Mouse (Mus musculus): ENCODE data around the gene Kitl. TPM values are rescaled to one million over a fixed set of nuclear protein-coding genes. Genes with fewer than 3 reads are reported as not detected.

Gene Kitl
- polyA plus RNA-seq, 1 experiment from 2014 or later: 60.4 TPM

GRCm38 (mm10) chr10:100073092-100073491 lies 57.7 kb downstream of the Kitl start:
- Histone ChIP-seq H3K9ac (no peak overlapping the region), H3K36me3 (ENCODE audit: insufficient read depth) (no peaks in the 10 kb centered on the region), H3K27ac (ENCODE audit: low read depth) (no peak overlapping the region; the same call in 1 of the 2 replicates), H3K4me3 (ENCODE audit: low read depth, low read length) (no peak overlapping the region), H3K4me1 (ENCODE audit: insufficient read depth) (peaks cover 9% of the 10 kb centered on the region; the same call in 1 of the 2 replicates), H3K4me2 (no peak overlapping the region), H3K9me3 (ENCODE audit: low read depth, low read length) (no peaks in the 10 kb centered on the region), H3K27me3 (ENCODE audit: insufficient read depth, low read length) (no peaks in the 10 kb centered on the region)
- no peak for TF ChIP-seq CTCF (IDR thresholded peaks at IDR 0.05; ENCODE audit: low read depth)
- DNase-seq (peak; percentile 77), ATAC-seq (ENCODE audit: insufficient read depth) (peak; percentile 78; the same call in 1 of the 2 replicates)

DNA sequence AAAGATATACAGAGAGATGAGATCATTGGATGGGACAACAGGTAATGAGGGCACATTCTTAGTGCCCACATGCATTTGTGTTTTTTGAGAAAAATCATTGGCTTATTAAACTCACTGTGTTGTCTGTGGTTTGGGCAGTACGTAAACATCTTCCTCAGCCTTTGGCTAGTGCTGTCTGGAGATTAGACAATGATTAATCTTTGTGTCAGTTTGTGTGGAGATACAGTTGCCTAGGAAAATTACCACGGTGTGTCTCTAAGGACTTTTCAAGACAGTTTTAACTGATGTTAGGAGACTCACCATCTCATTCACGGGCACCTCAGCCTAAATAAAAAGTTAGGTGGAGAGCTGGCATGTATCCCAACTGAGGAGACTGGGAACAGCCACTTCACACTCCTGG lies 85.7 kb downstream of the Kitl start:
- DNase-seq (no peak), ATAC-seq (ENCODE audit: insufficient read depth) (no peak; the same call in 1 of the 2 replicates)
- Histone ChIP-seq H3K9ac (no peak overlapping the region), H3K9me3 (ENCODE audit: low read depth, low read length) (no peaks in the 10 kb centered on the region), H3K4me3 (ENCODE audit: low read depth, low read length) (no peak overlapping the region), H3K27ac (ENCODE audit: low read depth) (no peak overlapping the region), H3K27me3 (ENCODE audit: insufficient read depth, low read length) (no peaks in the 10 kb centered on the region), H3K4me2 (no peak overlapping the region), H3K4me1 (ENCODE audit: insufficient read depth) (0 out of 2 replicates have a peak, but pooled peaks cover 2% of the 10 kb centered on the region), H3K36me3 (ENCODE audit: insufficient read depth) (0 out of 2 replicates have a peak, but pooled peaks cover 3% of the 10 kb centered on the region)
- TF ChIP-seq CTCF (IDR thresholded peaks at IDR 0.05; ENCODE audit: low read depth): no peak
- 19% methylated on average over 3 of the region's 3 CpGs for WGBS

- no peak overlapping the region for H3K4me2 ChIP-seq
- WGBS: 63% methylated on average over 7 of the region's 7 CpGs
- H3K9ac ChIP-seq: no peak overlapping the region
These were observed 95.8 kb downstream of the Kitl start for GRCm38 (mm10) chr10:100111209-100111608.

DNA sequence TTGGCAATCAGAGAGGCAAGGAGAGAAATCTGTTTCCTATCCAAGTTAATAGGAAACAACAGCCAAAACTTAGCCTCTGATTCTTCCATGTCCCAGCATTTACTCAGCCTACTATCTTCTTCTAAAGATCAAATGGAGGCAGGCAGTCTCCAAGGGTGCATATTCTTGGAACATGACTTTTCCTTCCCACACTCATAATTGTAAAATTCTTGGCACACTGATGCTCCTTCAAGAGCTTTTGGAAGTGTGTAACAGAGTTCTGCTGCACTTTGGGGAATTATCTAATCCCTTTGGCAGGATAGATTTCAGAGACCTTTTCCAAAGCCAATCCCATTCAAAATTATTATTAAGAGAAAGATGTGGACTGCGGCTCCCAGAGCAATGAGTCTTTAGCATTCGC lies 100.1 kb downstream of the Kitl start:
- 85% methylated on average over 2 of the region's 2 CpGs for WGBS
- no peaks in the 10 kb centered on the region for H3K27me3 ChIP-seq (ENCODE audit: insufficient read depth, low read length)
- no peaks in the 10 kb centered on the region for H3K9me3 ChIP-seq (ENCODE audit: low read depth, low read length)
- TF ChIP-seq CTCF (IDR thresholded peaks at IDR 0.05; ENCODE audit: low read depth): no peak
- no peaks in the 10 kb centered on the region for H3K36me3 ChIP-seq (ENCODE audit: insufficient read depth)
- DNase-seq (no peak), ATAC-seq (ENCODE audit: insufficient read depth) (no peak)
- H3K9ac ChIP-seq: no peak overlapping the region
- H3K4me3 ChIP-seq (ENCODE audit: low read depth, low read length): no peak overlapping the region
- H3K4me2 ChIP-seq: no peak overlapping the region
- H3K27ac ChIP-seq (ENCODE audit: low read depth): no peak overlapping the region
- H3K4me1 ChIP-seq (ENCODE audit: insufficient read depth): no peaks in the 10 kb centered on the region

More at GRCm38 (mm10) chr10:100111209-100111608, 95.8 kb downstream of the Kitl start:
- Histone ChIP-seq H3K27me3 (ENCODE audit: insufficient read depth, low read length) (no peaks in the 10 kb centered on the region), H3K4me1 (ENCODE audit: insufficient read depth) (no peaks in the 10 kb centered on the region), H3K27ac (ENCODE audit: low read depth) (no peak overlapping the region), H3K4me3 (ENCODE audit: low read depth, low read length) (no peak overlapping the region), H3K36me3 (ENCODE audit: insufficient read depth) (no peaks in the 10 kb centered on the region), H3K9me3 (ENCODE audit: low read depth, low read length) (no peaks in the 10 kb centered on the region)
- DNase-seq (no peak), ATAC-seq (ENCODE audit: insufficient read depth) (no peak)
- no peak for TF ChIP-seq CTCF (IDR thresholded peaks at IDR 0.05; ENCODE audit: low read depth)

GRCm38 (mm10) chr10:100124452-100124851 lies 109.0 kb downstream of the Kitl start:
- H3K27ac ChIP-seq (ENCODE audit: low read depth): no peak overlapping the region
- H3K4me3 ChIP-seq (ENCODE audit: low read depth, low read length): no peak overlapping the region
- no peak for TF ChIP-seq CTCF (IDR thresholded peaks at IDR 0.05; ENCODE audit: low read depth)
- no peak overlapping the region for H3K4me2 ChIP-seq
- no peaks in the 10 kb centered on the region for H3K27me3 ChIP-seq (ENCODE audit: insufficient read depth, low read length)
- H3K36me3 ChIP-seq (ENCODE audit: insufficient read depth): no peaks in the 10 kb centered on the region
- peaks cover 10% of the 10 kb centered on the region; the same call in 1 of the 2 replicates for H3K4me1 ChIP-seq (ENCODE audit: insufficient read depth)
- 38% methylated on average over 5 of the region's 5 CpGs for WGBS
- no peak overlapping the region for H3K9ac ChIP-seq
- ATAC-seq (ENCODE audit: insufficient read depth) (no peak), DNase-seq (peak; percentile 13)
- H3K9me3 ChIP-seq (ENCODE audit: low read depth, low read length): no peaks in the 10 kb centered on the region

GRCm38 (mm10) chr10:100127837-100128743 lies 112.7 kb downstream of the Kitl start:
- Histone ChIP-seq H3K27me3 (ENCODE audit: insufficient read depth, low read length) (no peaks in the 10 kb centered on the region), H3K4me3 (ENCODE audit: low read depth, low read length) (no peak overlapping the region), H3K9me3 (ENCODE audit: low read depth, low read length) (no peaks in the 10 kb centered on the region), H3K36me3 (ENCODE audit: insufficient read depth) (no peaks in the 10 kb centered on the region), H3K4me1 (ENCODE audit: insufficient read depth) (peaks cover 10% of the 10 kb centered on the region; the same call in 1 of the 2 replicates), H3K27ac (ENCODE audit: low read depth) (peak overlapping the region; percentile 12; the same call in 1 of the 2 replicates), H3K4me2 (no peak overlapping the region; the same call in 1 of the 2 replicates), H3K9ac (no peak overlapping the region)
- ATAC-seq (ENCODE audit: insufficient read depth): peak; percentile 81
- DNase-seq: peak; percentile 78
- TF ChIP-seq CTCF (IDR thresholded peaks at IDR 0.05; ENCODE audit: low read depth): no peak
- WGBS: 53% methylated on average over 23 of the region's 23 CpGs

GRCm38 (mm10) chr10:100131657-100132056 lies 116.2 kb downstream of the Kitl start:
- H3K4me1 ChIP-seq (ENCODE audit: insufficient read depth): peaks cover 10% of the 10 kb centered on the region; the same call in 1 of the 2 replicates
- no peak overlapping the region for H3K4me3 ChIP-seq (ENCODE audit: low read depth, low read length)
- no peak overlapping the region for H3K9ac ChIP-seq
- TF ChIP-seq CTCF (IDR thresholded peaks at IDR 0.05; ENCODE audit: low read depth): no peak
- no peak overlapping the region for H3K27ac ChIP-seq (ENCODE audit: low read depth)
- ATAC-seq (ENCODE audit: insufficient read depth) (no peak), DNase-seq (peak; percentile 38)
- no peaks in the 10 kb centered on the region for H3K9me3 ChIP-seq (ENCODE audit: low read depth, low read length)
- WGBS: 62% methylated on average over 4 of the region's 4 CpGs
- H3K4me2 ChIP-seq: no peak overlapping the region
- H3K27me3 ChIP-seq (ENCODE audit: insufficient read depth, low read length): no peaks in the 10 kb centered on the region
- H3K36me3 ChIP-seq (ENCODE audit: insufficient read depth): no peaks in the 10 kb centered on the region

Data from lung, embryonic 14.5 days (tissue).